Mouse (Mus musculus) sigmoid colon, adult 10 weeks (tissue): ENCODE measurements around the gene Trim47. TPM values are rescaled to one million over a fixed set of nuclear protein-coding genes. Genes with fewer than 3 reads are reported as not detected.

Experiments used
- polyA plus RNA-seq: library from polyadenylated mRNA; stranded (reverse); fragments of 350-450 nt; fragmentation: Illumina TruSeq; extraction: RNeasy Lipid Tissue Mini Kit (QIAGEN cat#74804); gene quantifications from one replicate; pipeline ENCODE4 v1.2.3, GENCODE M21; 2014; ENCODE audit warnings: low read depth, low replicate concordance

The Trim47 gene
- 0.28 TPM for polyA plus RNA-seq

DNA sequence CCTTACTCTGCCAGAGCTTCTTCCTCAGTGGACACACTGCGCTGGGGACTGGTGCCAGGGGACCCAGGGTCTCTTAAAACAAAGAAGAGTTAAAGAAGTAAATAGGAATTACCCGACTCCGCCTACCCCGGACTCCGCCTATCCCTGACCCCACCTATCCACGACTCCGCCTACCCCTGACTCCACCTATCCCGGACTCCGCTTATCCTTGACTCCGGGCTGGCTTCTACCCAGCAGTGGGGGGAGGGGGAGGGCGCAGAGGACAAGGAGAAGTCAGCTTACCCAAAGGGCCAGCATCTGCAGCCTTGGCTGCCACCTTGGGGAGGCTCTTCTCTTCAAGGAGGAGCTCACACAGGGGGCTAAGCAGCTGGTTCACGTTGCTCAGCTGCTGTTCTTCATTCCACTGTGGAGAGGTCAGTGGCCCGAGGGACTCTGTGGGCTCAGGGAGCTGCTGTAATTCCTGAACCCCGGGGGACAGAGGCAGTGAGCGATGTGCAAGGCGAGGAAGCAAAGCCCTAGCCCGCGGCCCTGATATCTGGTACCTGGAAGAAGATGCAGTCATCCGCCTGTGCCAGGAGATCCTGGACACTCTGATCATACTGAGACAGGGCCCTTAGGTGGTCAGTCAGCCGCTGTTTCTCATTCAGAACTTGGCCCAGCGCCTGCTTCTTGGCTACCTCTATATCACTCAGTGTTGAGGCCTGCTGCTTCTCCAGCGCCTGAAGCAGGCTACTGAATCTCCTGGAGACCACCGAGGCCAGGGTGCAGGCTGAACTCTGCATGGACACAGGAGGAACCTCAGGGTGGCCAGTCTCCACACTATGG, at the start of gene Trim47:
Trim47 (minus strand) TSS at position 55 of the 825 bp plus-strand sequence.

DNA sequence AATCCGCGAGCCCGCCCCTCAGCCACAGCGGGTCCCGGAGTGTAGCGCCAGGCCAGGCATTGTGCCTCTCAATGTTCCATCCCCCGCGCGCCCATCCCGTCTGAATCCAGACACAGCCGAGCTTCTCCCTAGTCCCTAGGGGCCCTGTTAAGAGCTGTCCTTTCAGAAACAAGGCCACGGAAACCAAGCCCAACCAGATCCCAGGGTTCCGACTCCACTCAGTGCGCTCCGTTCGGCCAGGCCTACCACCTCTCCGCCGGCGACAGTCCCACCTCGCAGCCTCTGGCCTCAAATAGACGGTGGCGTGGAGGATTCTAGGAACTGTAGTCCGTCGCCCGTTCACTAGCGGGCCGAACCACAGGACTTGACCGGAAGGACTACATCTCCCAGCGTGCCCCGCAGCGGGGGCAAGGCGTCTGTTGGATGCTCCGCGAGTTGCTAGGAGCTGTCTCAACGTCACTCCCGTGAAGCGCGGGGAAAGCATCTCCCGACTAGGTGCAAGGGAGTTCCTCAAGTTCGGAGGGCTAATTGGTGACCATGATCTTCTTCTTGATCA, 41.0 kb upstream of the Trim47 start, which contains the start of gene Fbf1:
Fbf1 (minus strand) TSS at position 283 of the 556 bp plus-strand sequence.

GRCm38 (mm10) chr11:116138468-116139138, 11.6 kb upstream of the Trim47 start, which contains the start of gene Mrpl38:
Mrpl38 (minus strand) TSS chr11:116138868.

DNA sequence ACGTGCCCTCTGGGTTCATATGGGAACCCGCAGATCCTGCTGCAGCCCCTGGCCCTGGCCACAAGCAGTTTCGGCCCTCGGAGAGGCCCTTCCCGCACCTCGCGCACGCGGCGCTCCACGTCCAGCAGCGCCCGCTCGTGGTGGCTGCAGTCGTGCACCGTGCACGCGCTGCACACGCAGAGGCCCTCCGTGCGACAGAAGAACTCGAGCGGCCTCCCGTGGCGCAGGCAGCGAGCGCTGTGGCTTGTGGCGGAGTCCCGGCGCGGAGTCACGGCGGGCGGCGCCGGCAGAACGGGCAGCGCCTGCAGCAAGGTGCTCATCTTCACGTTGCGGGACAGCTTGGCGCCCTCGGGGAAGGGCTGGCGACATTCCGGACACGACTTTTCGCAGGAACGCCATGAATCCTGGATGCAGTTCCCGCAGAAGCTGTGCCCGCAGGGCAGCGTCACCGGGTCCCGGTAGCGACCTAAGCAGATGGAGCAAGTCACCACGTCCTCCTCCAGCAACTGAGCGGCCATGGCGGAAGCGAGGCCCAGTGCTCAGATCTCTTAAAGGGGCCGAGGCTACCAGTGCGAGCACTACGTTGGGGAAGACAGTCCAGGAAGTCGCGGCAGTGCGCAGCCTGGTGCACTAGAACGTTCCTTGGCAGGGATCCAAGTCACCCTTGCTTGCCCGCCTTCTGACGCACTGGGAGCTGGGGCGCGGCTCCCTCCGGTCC, 3.6 kb upstream of the Trim47 start, which contains the start of gene Trim65:
Trim65 (minus strand) TSS at position 641 of the 718 bp plus-strand sequence.

DNA sequence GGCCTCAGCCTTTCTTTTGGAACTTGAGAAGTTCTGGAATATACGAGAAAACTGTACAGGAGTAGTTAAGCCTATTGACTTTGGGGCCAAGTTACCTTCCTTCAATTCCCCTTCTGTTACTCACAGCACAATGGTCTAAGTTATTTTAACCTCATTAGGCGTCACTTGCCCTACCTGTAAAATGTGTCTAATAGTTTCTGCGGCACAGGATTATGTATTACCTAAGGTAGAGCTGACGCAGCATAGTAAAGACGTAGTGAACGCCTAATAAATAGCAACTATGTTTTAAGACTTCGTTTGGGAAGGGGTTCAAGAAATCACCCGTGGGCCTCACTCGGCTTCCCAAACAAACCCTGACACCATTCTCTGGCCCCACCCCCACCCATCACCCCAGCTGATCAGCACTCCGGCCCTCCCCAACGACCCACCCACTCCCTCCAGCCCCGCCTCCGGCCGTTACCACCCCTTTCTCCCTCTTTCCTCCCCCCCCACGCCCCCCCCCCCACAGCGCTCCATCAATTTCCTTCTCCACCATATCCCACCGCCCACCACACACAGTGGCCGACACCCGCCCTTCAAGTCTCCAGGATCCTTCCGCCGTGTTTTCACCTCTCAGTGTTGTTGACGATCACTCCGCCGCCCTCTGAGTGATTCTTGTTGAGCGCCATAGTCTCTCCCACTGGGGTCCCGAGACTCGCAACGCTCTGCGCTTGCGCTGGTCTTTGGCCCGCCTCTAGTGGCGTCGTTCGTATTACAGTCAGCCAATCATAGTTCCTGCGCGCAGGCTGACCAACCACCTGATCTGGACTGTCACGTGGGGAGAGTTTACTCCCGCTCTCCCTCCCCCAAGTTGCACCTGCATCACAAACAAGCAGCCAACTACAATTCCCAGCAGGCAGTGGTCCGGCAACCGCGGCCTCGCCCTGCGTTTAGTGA, 40.5 kb downstream of the Trim47 start, which contains the start of gene Wbp2:
Wbp2 (minus strand) TSS at position 738 of the 936 bp plus-strand sequence.

GRCm38 (mm10) chr11:116077446-116078204, 49.4 kb downstream of the Trim47 start, which contains the start of gene Unc13d:
Unc13d (minus strand) TSS chr11:116077961.

Other genes with a start within 250 kb of the Trim47 start
- gene Smim5, start 227.2 kb downstream of the Trim47 start, polyA plus RNA-seq, result not detected
- 23.0 TPM for gene Smim6, start 215.2 kb downstream of the Trim47 start, polyA plus RNA-seq
- gene Sap30bp, start 193.9 kb downstream of the Trim47 start, polyA plus RNA-seq, result 6.4 TPM
- 2.3 TPM for gene Recql5, start 193.7 kb downstream of the Trim47 start, polyA plus RNA-seq
- gene Itgb4, start 152.5 kb downstream of the Trim47 start, polyA plus RNA-seq, result 1.3 TPM
- gene Galk1, start 114.5 kb downstream of the Trim47 start, polyA plus RNA-seq, result not detected
- gene H3f3b, start 99.2 kb downstream of the Trim47 start, polyA plus RNA-seq, result 1,501 TPM
- 2.3 TPM for gene Unk, start 96.9 kb downstream of the Trim47 start, polyA plus RNA-seq
- gene Unc13d, start 49.2 kb downstream of the Trim47 start, polyA plus RNA-seq, result 0.22 TPM
- gene Wbp2, start 40.2 kb downstream of the Trim47 start, polyA plus RNA-seq, result 15.4 TPM
- gene Trim65, start 3.9 kb upstream of the Trim47 start, polyA plus RNA-seq, result 6.8 TPM
- 2.1 TPM for gene Mrpl38, start 11.7 kb upstream of the Trim47 start, polyA plus RNA-seq
- gene Fbf1, start 41.0 kb upstream of the Trim47 start, polyA plus RNA-seq, result 6.6 TPM
- gene Ten1, start 71.6 kb upstream of the Trim47 start, polyA plus RNA-seq, result 2.0 TPM
- 174 TPM for gene Acox1, start 71.8 kb upstream of the Trim47 start, polyA plus RNA-seq
- not detected for gene Evpl, start 110.9 kb upstream of the Trim47 start, polyA plus RNA-seq
- 6.2 TPM for gene Srp68, start 147.0 kb upstream of the Trim47 start, polyA plus RNA-seq
- not detected for gene Galr2, start 153.7 kb upstream of the Trim47 start, polyA plus RNA-seq
- gene Exoc7, start 180.0 kb upstream of the Trim47 start, polyA plus RNA-seq, result 8.8 TPM
- gene Foxj1, start 208.2 kb upstream of the Trim47 start, polyA plus RNA-seq, result not detected